Mouse (Mus musculus) lung, embryonic 16.5 days (tissue): Measurements from ENCODE around the gene Rnf220. TPM values are rescaled to one million over a fixed set of nuclear protein-coding genes. Genes with fewer than 3 reads are reported as not detected.
"Not testable (repeated sequence)": the region's sequence is repeated elsewhere in the genome, so short reads cannot be mapped to it uniquely, and the experiment has no call there.

Experiments
- ATAC-seq: fragments of 200-750 bp; cut with Nextera tagmentation; 2 replicates; pipeline ENCODE4 v1.8.0; 2017; ENCODE audit warnings: low read depth, mild to moderate bottlenecking, moderate library complexity
- H3K27ac ChIP-seq: fragments of 300-500 bp; sonication (generic); 2 replicates; pipeline ENCODE4 v1.5.1; 2014; ENCODE audit warnings: mild to moderate bottlenecking, control low read depth, low read length
- H3K27me3 ChIP-seq: fragments of 300-500 bp; sonication (generic); 2 replicates; pipeline ENCODE4 v1.6.1; 2014; ENCODE audit warnings: low read depth, low read length, mixed read lengths; ENCODE audit not compliant: control insufficient read depth, insufficient read depth
- H3K36me3 ChIP-seq: fragments of 300-500 bp; sonication (generic); 2 replicates; pipeline ENCODE4 v1.6.1; 2014; ENCODE audit warnings: low read length; ENCODE audit not compliant: control insufficient read depth, insufficient read depth
- H3K4me1 ChIP-seq: fragments of 300-500 bp; sonication (generic); replicated peaks from 2 replicates; pipeline ENCODE4 v1.6.1; 2014; ENCODE audit warnings: low read length, mixed read lengths; ENCODE audit not compliant: control insufficient read depth, insufficient read depth
- H3K4me2 ChIP-seq: fragments of 300-500 bp; sonication (generic); 2 replicates; pipeline ENCODE4 v1.6.1; 2014; ENCODE audit warnings: low read depth, low read length, control low read depth
- H3K4me3 ChIP-seq: fragments of 300-500 bp; sonication (generic); 2 replicates; pipeline ENCODE4 v1.5.1; 2014; ENCODE audit warnings: mild to moderate bottlenecking, low read length, control low read depth
- H3K9ac ChIP-seq: fragments of 300-500 bp; sonication (generic); 2 replicates; pipeline ENCODE4 v1.6.1; 2014; ENCODE audit warnings: low read length, control low read depth
- H3K9me3 ChIP-seq: fragments of 300-500 bp; sonication (generic); 2 replicates; pipeline ENCODE4 v1.6.1; 2016; ENCODE audit warnings: low read length; ENCODE audit not compliant: control insufficient read depth
- WGBS: fragments of 180-500 bp; shearing (Covaris S2); extraction: QIAGEN DNeasy Blood & Tissue Kit; methylation state at CpG from one replicate; pipeline ENCODE4 v1.1.7; 2014; 5-methylcytosine and 5-hydroxymethylcytosine counted together
- polyA plus RNA-seq: library from polyadenylated mRNA; unstranded; fragments of >200 nt; fragmentation: Nextera tagmentation; extraction: Ambion mirVana; gene quantifications from 2 replicates; pipeline ENCODE4 v1.2.1, GENCODE M21; 2015

Rnf220 gene
- polyA plus RNA-seq, 1 experiment from 2014 or later = 61.5 TPM

GRCm38 (mm10) chr4:117270278-117270677, 226.6 kb downstream of the Rnf220 start:
- H3K9me3 ChIP-seq = peaks cover 6% of the 10 kb centered on the region
- no peak overlapping the region for H3K9ac ChIP-seq
- WGBS = 8% methylated on average over 6 of the region's 6 CpGs
- H3K36me3 ChIP-seq = peaks cover 26% of the 10 kb centered on the region
- no peaks in the 10 kb centered on the region for H3K4me1 ChIP-seq
- no peak overlapping the region for H3K4me2 ChIP-seq
- no peak overlapping the region for H3K27ac ChIP-seq
- no peaks in the 10 kb centered on the region for H3K27me3 ChIP-seq
- ATAC-seq = peak; percentile 64
- no peak overlapping the region for H3K4me3 ChIP-seq

- no peaks in the 10 kb centered on the region for H3K9me3 ChIP-seq
- H3K4me1 ChIP-seq = no peaks in the 10 kb centered on the region
These were observed 228.9 kb downstream of the Rnf220 start for GRCm38 (mm10) chr4:117267831-117268437.

GRCm38 (mm10) chr4:117267284-117267683, 229.6 kb downstream of the Rnf220 start:
- H3K27me3 ChIP-seq = no peaks in the 10 kb centered on the region
- 0 out of 2 replicates have a peak, but pooled peaks have one; percentile 29 for ATAC-seq

More at GRCm38 (mm10) chr4:117267831-117268437, 228.9 kb downstream of the Rnf220 start:
- H3K27me3 ChIP-seq = no peaks in the 10 kb centered on the region
- no peak for ATAC-seq
- H3K36me3 ChIP-seq = peaks cover 12% of the 10 kb centered on the region
- H3K9ac ChIP-seq = no peak overlapping the region
- no peak overlapping the region for H3K27ac ChIP-seq
- WGBS = 85% methylated on average over 25 of the region's 25 CpGs
- no peak overlapping the region for H3K4me2 ChIP-seq
- H3K4me3 ChIP-seq = no peak overlapping the region

GRCm38 (mm10) chr4:117262987-117263386, 233.9 kb downstream of the Rnf220 start:
- no peak overlapping the region for H3K9ac ChIP-seq
- no peaks in the 10 kb centered on the region for H3K27me3 ChIP-seq
- no peak overlapping the region for H3K4me2 ChIP-seq
- no peak for ATAC-seq
- no peak overlapping the region for H3K27ac ChIP-seq
- H3K4me3 ChIP-seq = no peak overlapping the region
- H3K36me3 ChIP-seq = no peaks in the 10 kb centered on the region
- WGBS = 63% methylated on average over 8 of the region's 8 CpGs
- H3K9me3 ChIP-seq = no peaks in the 10 kb centered on the region
- H3K4me1 ChIP-seq = no peaks in the 10 kb centered on the region

More at GRCm38 (mm10) chr4:117267284-117267683, 229.6 kb downstream of the Rnf220 start:
- no peaks in the 10 kb centered on the region for H3K4me1 ChIP-seq
- H3K9me3 ChIP-seq = no peaks in the 10 kb centered on the region
- no peak overlapping the region for H3K9ac ChIP-seq
- 4% methylated on average over 2 of the region's 2 CpGs for WGBS
- H3K27ac ChIP-seq = no peak overlapping the region
- no peak overlapping the region for H3K4me2 ChIP-seq
- H3K4me3 ChIP-seq = no peak overlapping the region
- H3K36me3 ChIP-seq = peaks cover 6% of the 10 kb centered on the region

- no peaks in the 10 kb centered on the region for H3K4me1 ChIP-seq
- H3K9me3 ChIP-seq = no peaks in the 10 kb centered on the region
- H3K27ac ChIP-seq = no peak overlapping the region
- H3K4me3 ChIP-seq = no peak overlapping the region
- no peaks in the 10 kb centered on the region for H3K36me3 ChIP-seq
- 63% methylated on average over 13 of the region's 13 CpGs for WGBS
- H3K27me3 ChIP-seq = no peaks in the 10 kb centered on the region
- ATAC-seq = no peak
- no peak overlapping the region for H3K4me2 ChIP-seq
- H3K9ac ChIP-seq = no peak overlapping the region
These were observed 234.5 kb downstream of the Rnf220 start for GRCm38 (mm10) chr4:117262101-117262913.

- no peak overlapping the region for H3K27ac ChIP-seq
- H3K36me3 ChIP-seq = no peaks in the 10 kb centered on the region
- H3K4me3 ChIP-seq = no peak overlapping the region
- no peaks in the 10 kb centered on the region for H3K4me1 ChIP-seq
- H3K9me3 ChIP-seq = no peaks in the 10 kb centered on the region
- H3K4me2 ChIP-seq = no peak overlapping the region
- WGBS = 74% methylated on average over 2 of the region's 2 CpGs
- H3K9ac ChIP-seq = no peak overlapping the region
- ATAC-seq = no peak
- no peaks in the 10 kb centered on the region for H3K27me3 ChIP-seq
These were observed 235.6 kb downstream of the Rnf220 start for GRCm38 (mm10) chr4:117261222-117261621.

- H3K9ac ChIP-seq, H3K4me3 ChIP-seq, H3K36me3 ChIP-seq, H3K9me3 ChIP-seq, H3K4me2 ChIP-seq, ATAC-seq, H3K27ac ChIP-seq, H3K4me1 ChIP-seq, H3K27me3 ChIP-seq: not testable (repeated sequence)
- WGBS = 73% methylated on average over 6 of the region's 6 CpGs
These were observed 236.9 kb downstream of the Rnf220 start for GRCm38 (mm10) chr4:117259909-117260308.

- H3K4me1 ChIP-seq = peaks cover 10% of the 10 kb centered on the region
- no peaks in the 10 kb centered on the region for H3K36me3 ChIP-seq
- 62% methylated on average over 6 of the region's 6 CpGs for WGBS
- H3K4me3 ChIP-seq = no peak overlapping the region
- H3K9ac ChIP-seq = no peak overlapping the region
- ATAC-seq = no peak
- H3K27ac ChIP-seq = no peak overlapping the region
- no peak overlapping the region for H3K4me2 ChIP-seq
- H3K27me3 ChIP-seq = no peaks in the 10 kb centered on the region
- no peaks in the 10 kb centered on the region for H3K9me3 ChIP-seq
These were observed 242.2 kb downstream of the Rnf220 start for GRCm38 (mm10) chr4:117254672-117255071.

GRCm38 (mm10) chr4:117254017-117254627, 242.7 kb downstream of the Rnf220 start:
- ATAC-seq = no peak
- no peak overlapping the region for H3K27ac ChIP-seq
- H3K36me3 ChIP-seq = no peaks in the 10 kb centered on the region
- peaks cover 10% of the 10 kb centered on the region for H3K4me1 ChIP-seq
- H3K4me2 ChIP-seq = no peak overlapping the region
- no peaks in the 10 kb centered on the region for H3K27me3 ChIP-seq
- no peak overlapping the region for H3K4me3 ChIP-seq
- H3K9me3 ChIP-seq = no peaks in the 10 kb centered on the region
- H3K9ac ChIP-seq = no peak overlapping the region
- WGBS = 46% methylated on average over 5 of the region's 5 CpGs
